Mouse (Mus musculus) central nervous system, embryonic 18 days (tissue): ENCODE measurements around the gene Uprt. TPM values are rescaled to one million over a fixed set of nuclear protein-coding genes. Genes with fewer than 3 reads are reported as not detected.

Experiments
- polyA plus RNA-seq: library from polyadenylated mRNA; depleted of rRNA; stranded (reverse); fragments of >200 nt; gene quantifications from 2 replicates; pipeline ENCODE4 v1.2.3, GENCODE M21; 2012; rRNA removed

Uprt gene
- 5.3 and 6.1 TPM in 2 replicates for polyA plus RNA-seq

DNA sequence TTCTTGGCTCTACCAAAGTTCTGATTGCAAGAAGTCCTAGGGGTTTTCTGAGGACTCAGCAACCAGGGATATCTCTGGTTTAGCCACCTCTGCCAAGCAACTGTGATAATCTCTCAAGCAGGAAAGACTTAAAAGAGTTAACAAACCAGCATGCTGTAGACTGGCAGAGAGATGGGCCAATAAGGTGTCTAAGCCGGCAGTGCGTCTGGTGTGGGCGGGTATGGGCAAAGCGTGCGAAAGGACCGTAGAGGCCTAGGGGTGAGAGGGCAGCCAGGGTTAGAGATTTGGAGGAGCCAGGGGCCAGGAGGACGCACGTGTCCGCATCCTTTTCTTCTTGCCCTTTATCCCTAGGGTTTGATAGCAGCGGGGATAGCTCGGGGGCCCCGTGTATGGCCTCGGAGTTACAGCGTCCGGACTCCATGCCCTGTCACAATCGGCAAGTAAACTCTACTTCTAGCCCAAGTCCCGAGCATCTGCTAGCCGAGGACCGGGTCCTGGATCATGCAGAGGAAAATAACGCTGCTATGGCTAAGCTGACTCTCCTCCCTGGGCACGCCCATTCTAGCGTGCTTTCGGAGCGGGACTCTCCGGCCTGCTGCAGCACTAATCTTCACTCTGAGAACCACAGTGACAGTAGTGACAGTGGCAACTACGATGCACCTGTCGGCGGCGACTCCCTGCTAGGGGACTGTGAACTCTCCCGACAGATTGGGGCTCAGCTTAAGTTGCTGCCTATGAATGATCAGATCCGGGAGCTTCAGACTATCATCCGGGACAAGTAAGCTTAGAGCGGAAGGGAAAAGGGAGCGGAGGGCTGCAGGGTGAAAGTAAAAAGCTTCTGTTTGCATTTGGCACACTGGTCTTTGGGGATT lies at the start of gene Uprt:
Gene Uprt, plus strand, starts transcription at position 247 of the 872 bp plus-strand sequence.

Other genes starting within 250 kb of the Uprt start
- gene Abcb7, start 69.0 kb upstream of the Uprt start, polyA plus RNA-seq = 8.0 and 8.3 TPM in 2 replicates
- 3.8 and 4.0 TPM in 2 replicates for gene Zdhhc15, start 188.2 kb downstream of the Uprt start, polyA plus RNA-seq